Comparison of ENCODE assay signal across 35 mouse cellular contexts in genomic region chr1:91351249-91351648, GRCm38 (mm10). TPM values are rescaled to one million over a fixed set of nuclear protein-coding genes. Genes with fewer than 3 reads are reported as not detected.
A peak's percentile ranks its signal among the peaks of the same experiment; 100 is the strongest.
DNase-seq lines count a peak whose midpoint lies in the region; ATAC-seq and TF ChIP-seq lines count a peak whose summit lies in the region.
"Had no signal": no experiment of that assay in that cellular context is flagged by ENCODE, and none has a peak within 500 bp of the region (broad histone marks: within the 10 kb centered on the region; RNA-seq: fewer than 3 reads in every experiment).

No protein-coding gene starts in this region.

- no peaks in the 10 kb centered on the region for H3K36me3 ChIP-seq in heart, adult 2 months (ENCODE audit: control insufficient read depth, insufficient read depth, low read length)
- peaks cover 30% of the 10 kb centered on the region for H3K36me3 ChIP-seq in heart, embryonic 14.5 days (ENCODE audit: control insufficient read depth, insufficient read depth, low read length)
- peaks cover 5% of the 10 kb centered on the region; the same call in 1 of the 2 replicates for H3K36me3 ChIP-seq in heart, embryonic 16.5 days (ENCODE audit: control insufficient read depth, insufficient read depth)
- no peaks in the 10 kb centered on the region for H3K36me3 ChIP-seq in midbrain, postnatal 0 days (ENCODE audit: insufficient read depth, low read length)
- H3K36me3 ChIP-seq: hindbrain, embryonic 12.5 days; intestine, embryonic 15.5 days; liver, embryonic 12.5 days; stomach, embryonic 15.5 days had no signal

- no peaks in the 10 kb centered on the region for H3K9me3 ChIP-seq in heart, embryonic 14.5 days (ENCODE audit: control insufficient read depth, low read length)
- no peaks in the 10 kb centered on the region for H3K9me3 ChIP-seq in heart, embryonic 16.5 days (replicated peaks; ENCODE audit: control insufficient read depth, low read length)
- no peaks in the 10 kb centered on the region for H3K9me3 ChIP-seq in midbrain, postnatal 0 days (ENCODE audit: low read length)
- H3K9me3 ChIP-seq: hindbrain, embryonic 12.5 days; intestine, embryonic 15.5 days; liver, embryonic 12.5 days; stomach, embryonic 15.5 days had no signal

- H3K4me3 ChIP-seq in heart, adult 2 months: peak overlapping the region; percentile 33
- peak overlapping the region; percentile 50 to 57 for H3K4me3 ChIP-seq in heart, embryonic 14.5 days (ENCODE audit: control insufficient read depth in 1 of 2, insufficient read depth in 1 of 2, low read depth in 1 of 2, low read length in 2 of 2)
- H3K4me3 ChIP-seq in heart, embryonic 16.5 days (ENCODE audit: low read length): peak overlapping the region; percentile 53
- H3K4me3 ChIP-seq in midbrain, postnatal 0 days (ENCODE audit: low read depth, low read length): no peak overlapping the region
- H3K4me3 ChIP-seq: erythroblast, embryonic 14.5 days; hindbrain, embryonic 12.5 days; intestine, embryonic 15.5 days; layer of hippocampus, adult 2 months; liver, embryonic 12.5 days; stomach, embryonic 15.5 days had no signal

- TF ChIP-seq CTCF in heart, adult 2 months (IDR thresholded peaks at IDR 0.05): no peak
- TF ChIP-seq CTCF in midbrain, postnatal 0 days (IDR thresholded peaks at IDR 0.05): no peak

- 51% methylated on average over 3 of the region's 3 CpGs for WGBS in heart, adult 2 months
- 31% methylated on average over 3 of the region's 3 CpGs for WGBS in heart, embryonic 14.5 days
- 39% methylated on average over 3 of the region's 3 CpGs for WGBS in heart, embryonic 16.5 days
- WGBS in midbrain, postnatal 0 days: 71% methylated on average over 3 of the region's 3 CpGs

- ATAC-seq in heart, embryonic 14.5 days (ENCODE audit: insufficient number of reproducible peaks, insufficient read depth, low FRiP score, low read depth): peak; percentile 42; the same call in 1 of the 2 replicates
- ATAC-seq in heart, embryonic 16.5 days (replicated peaks; ENCODE audit: extremely low read depth, insufficient read depth, low FRiP score): peak; percentile 59
- ATAC-seq in midbrain, postnatal 0 days (ENCODE audit: low FRiP score): no peak
- ATAC-seq: forebrain, embryonic 16.5 days; hindbrain, postnatal 0 days; intestine, embryonic 15.5 days; liver, embryonic 12.5 days; liver, postnatal 0 days had no signal

- H3K27ac ChIP-seq in heart, adult 2 months: peak overlapping the region; percentile 90
- peak overlapping the region; percentile 91 to 92 for H3K27ac ChIP-seq in heart, embryonic 14.5 days (replicated peaks in 1 of 2; ENCODE audit: control insufficient read depth in 1 of 2, insufficient read depth in 1 of 2, low read depth in 2 of 2, low read length in 2 of 2)
- H3K27ac ChIP-seq in heart, embryonic 16.5 days (ENCODE audit: low read length): peak overlapping the region; percentile 92
- H3K27ac ChIP-seq in midbrain, postnatal 0 days (ENCODE audit: low read depth, low read length): no peak overlapping the region
- H3K27ac ChIP-seq: hindbrain, embryonic 12.5 days; hindbrain, postnatal 0 days; intestine, embryonic 15.5 days; layer of hippocampus, adult 2 months; liver, embryonic 12.5 days; stomach, embryonic 15.5 days had no signal

- intact Hi-C loops in heart, adult 2 months (cut with DNase I): no loop called here

- TF ChIP-seq EP300 in heart, adult 2 months (IDR thresholded peaks at IDR 0.05; ENCODE audit: insufficient read depth, low read depth, low read length): no peak

- no peaks in the 10 kb centered on the region for H3K79me2 ChIP-seq in heart, adult 2 months (replicated peaks; ENCODE audit: control insufficient read depth, insufficient read depth, low read length)

- peak overlapping the region; percentile 57 for H3K9ac ChIP-seq in heart, adult 2 months (ENCODE audit: low read depth, low read length)
- H3K9ac ChIP-seq in heart, embryonic 14.5 days (ENCODE audit: low read length): peak overlapping the region; percentile 83
- peak overlapping the region; percentile 72 for H3K9ac ChIP-seq in heart, embryonic 16.5 days (ENCODE audit: low read length)
- H3K9ac ChIP-seq in midbrain, postnatal 0 days (replicated peaks; ENCODE audit: low read length, poor library complexity, severe bottlenecking): no peak overlapping the region
- H3K9ac ChIP-seq: hindbrain, embryonic 12.5 days; intestine, embryonic 15.5 days; liver, embryonic 12.5 days; liver, postnatal 0 days; stomach, embryonic 15.5 days had no signal

- TF ChIP-seq POLR2A in heart, adult 2 months (IDR thresholded peaks at IDR 0.05; ENCODE audit: insufficient read depth, low read depth, low read length): no peak

- H3K4me1 ChIP-seq in heart, adult 2 months (ENCODE audit: control insufficient read depth, insufficient read depth, low read length): peaks cover 5% of the 10 kb centered on the region
- peaks cover 18 to 19% of the 10 kb centered on the region in 2 experiments for H3K4me1 ChIP-seq in heart, embryonic 14.5 days (ENCODE audit: control insufficient read depth in 2 of 2, insufficient read depth in 2 of 2, low read length in 2 of 2)
- H3K4me1 ChIP-seq in heart, embryonic 16.5 days (ENCODE audit: control insufficient read depth, insufficient read depth, low read length): peaks cover 25% of the 10 kb centered on the region
- no peaks in the 10 kb centered on the region for H3K4me1 ChIP-seq in midbrain, postnatal 0 days (ENCODE audit: insufficient read depth, low read length)
- H3K4me1 ChIP-seq: hindbrain, embryonic 12.5 days; intestine, embryonic 15.5 days; liver, embryonic 12.5 days; stomach, embryonic 15.5 days had no signal

- peak overlapping the region; percentile 86 for H3K4me2 ChIP-seq in heart, embryonic 14.5 days (ENCODE audit: low read length)
- H3K4me2 ChIP-seq in heart, embryonic 16.5 days (ENCODE audit: low read depth, low read length): peak overlapping the region; percentile 67
- H3K4me2 ChIP-seq in midbrain, postnatal 0 days (ENCODE audit: low read depth, low read length, poor library complexity, severe bottlenecking): no peak overlapping the region
- H3K4me2 ChIP-seq: hindbrain, embryonic 12.5 days; intestine, embryonic 15.5 days; liver, embryonic 12.5 days; midbrain, embryonic 11.5 days; stomach, embryonic 15.5 days had no signal

- no peaks in the 10 kb centered on the region for H3K27me3 ChIP-seq in heart, adult 2 months (ENCODE audit: control insufficient read depth, insufficient read depth, low read length)
- peaks cover 6% of the 10 kb centered on the region; the same call in 1 of the 2 replicates for H3K27me3 ChIP-seq in heart, embryonic 14.5 days (ENCODE audit: control insufficient read depth, insufficient read depth, low read length)
- peaks cover 5% of the 10 kb centered on the region for H3K27me3 ChIP-seq in heart, embryonic 16.5 days (ENCODE audit: control insufficient read depth, insufficient read depth, low read length)
- H3K27me3 ChIP-seq in midbrain, postnatal 0 days (ENCODE audit: insufficient read depth, low read length): peaks cover 7% of the 10 kb centered on the region; the same call in 1 of the 2 replicates
- H3K27me3 ChIP-seq: CH12.LX had no signal

- no peak for DNase-seq in heart, adult 2 months
- no peak for DNase-seq in heart, adult 9 months (ENCODE audit: low spot score in 2 of 2)
- no peak for DNase-seq in heart, postnatal 4 days
- no peak for DNase-seq in layer of hippocampus, postnatal 25 days (ENCODE audit: extremely low spot score in 1 of 2, low spot score in 1 of 2)
- no peak for DNase-seq in midbrain, postnatal 0 days (ENCODE audit: low spot score)
- no peak for DNase-seq in gastrocnemius, postnatal 25 days
- DNase-seq: adrenal gland, postnatal 25 days; cerebellum, adult 18-20 months; cerebellum, postnatal 10 days; gastrocnemius, postnatal 10 days; kidney, adult 2 months; kidney, postnatal 36 days; left cerebral cortex, postnatal 4 days; liver, postnatal 0 days; lung, postnatal 36 days; retina, postnatal 1 day; right cerebral cortex, postnatal 25 days had no signal

RNA-seq across cellular contexts. Expression of gene Klhl30, which starts 0.4 kb away (rescaled TPM):
- 10 to 100 TPM; 34.7 to 46.0 TPM for total RNA-seq in heart, adult 2 months (2021)
- 59.8 and 72.0 TPM in 2 replicates for polyA plus RNA-seq in heart, adult 2 months (2012; rRNA removed)
- 61.8 and 63.4 TPM in 2 replicates for polyA plus RNA-seq in heart, embryonic 14.5 days (2014; fragmentation: Nextera tagmentation; extraction: Ambion mirVana)
- total RNA-seq in heart, postnatal 4 days (2021): 10 to 100 TPM; 51.2 to 55.4 TPM
- 51.4 and 58.4 TPM in 2 replicates for polyA plus RNA-seq in heart, embryonic 16.5 days (2015; fragmentation: Nextera tagmentation; extraction: Ambion mirVana)
- not detected for total RNA-seq in layer of hippocampus, postnatal 25 days (2021)
- total RNA-seq in midbrain, postnatal 0 days (2014; rRNA removed): 0.09 and 0.16 TPM in 2 replicates
- polyA plus RNA-seq in midbrain, postnatal 0 days (2015; fragmentation: Nextera tagmentation; extraction: Ambion mirVana): 0.10 TPM in 1 of 2 replicates, not detected in the other
- 100 to 1,000 TPM in 1 of 2 experiments, 10 to 100 TPM in 1; 87.8 to 132 TPM for total RNA-seq in gastrocnemius, postnatal 25 days (2021)
- total RNA-seq: left cerebral cortex, postnatal 4 days had no signal
- polyA plus RNA-seq: erythroblast, embryonic 14.5 days; forebrain, embryonic 11.5 days; forebrain, embryonic 16.5 days; liver, embryonic 12.5 days; neural tube, embryonic 14.5 days had no signal

RNA-seq across cellular contexts. Expression of gene Erfe, which starts 15.0 kb away (rescaled TPM):
- under 1 TPM in 1 of 2 experiments, not detected in 1; 0.09 TPM for total RNA-seq in heart, adult 2 months (2021)
- 0.29 TPM in 2 replicates for polyA plus RNA-seq in heart, adult 2 months (2012; rRNA removed)
- 0.63 and 2.5 TPM in 2 replicates for polyA plus RNA-seq in heart, embryonic 14.5 days (2014; fragmentation: Nextera tagmentation; extraction: Ambion mirVana)
- 1 to 10 TPM; 1.1 to 1.4 TPM for total RNA-seq in heart, postnatal 4 days (2021)
- 1.3 and 1.5 TPM in 2 replicates for polyA plus RNA-seq in heart, embryonic 16.5 days (2015; fragmentation: Nextera tagmentation; extraction: Ambion mirVana)
- total RNA-seq in layer of hippocampus, postnatal 25 days (2021): not detected
- total RNA-seq in midbrain, postnatal 0 days (2014; rRNA removed): 0.11 TPM in 1 of 2 replicates, not detected in the other
- 0.31 and 0.45 TPM in 2 replicates for polyA plus RNA-seq in midbrain, postnatal 0 days (2015; fragmentation: Nextera tagmentation; extraction: Ambion mirVana)
- 1 to 10 TPM; 2.3 to 3.6 TPM for total RNA-seq in gastrocnemius, postnatal 25 days (2021)
- total RNA-seq: heart, adult 18-20 months; layer of hippocampus, adult 2 months had no signal

RNA-seq across cellular contexts. Expression of gene Espnl, which starts 29.4 kb away (rescaled TPM):
- total RNA-seq in heart, adult 2 months (2021): not detected
- polyA plus RNA-seq in heart, adult 2 months (2012; rRNA removed): 0.06 TPM in 2 replicates
- 0.12 TPM in 1 of 2 replicates, not detected in the other for polyA plus RNA-seq in heart, embryonic 14.5 days (2014; fragmentation: Nextera tagmentation; extraction: Ambion mirVana)
- under 1 TPM; 0.14 to 0.18 TPM for total RNA-seq in heart, postnatal 4 days (2021)
- polyA plus RNA-seq in heart, embryonic 16.5 days (2015; fragmentation: Nextera tagmentation; extraction: Ambion mirVana): 0.04 and 0.07 TPM in 2 replicates
- total RNA-seq in layer of hippocampus, postnatal 25 days (2021): not detected
- 0.19 and 0.27 TPM in 2 replicates for total RNA-seq in midbrain, postnatal 0 days (2014; rRNA removed)
- polyA plus RNA-seq in midbrain, postnatal 0 days (2015; fragmentation: Nextera tagmentation; extraction: Ambion mirVana): 0.23 TPM in 2 replicates
- total RNA-seq in gastrocnemius, postnatal 25 days (2021): under 1 TPM; 0.08 to 0.18 TPM
- total RNA-seq: adrenal gland, postnatal 25 days; heart, adult 18-20 months; megakaryocyte, adult 5-6 weeks had no signal
- polyA plus RNA-seq: embryonic facial prominence, embryonic 14.5 days; lung, embryonic 16.5 days; stomach, embryonic 15.5 days had no signal

RNA-seq across cellular contexts. Expression of gene Ilkap, which starts 47.4 kb away (rescaled TPM):
- 10 to 100 TPM; 47.3 to 49.0 TPM for total RNA-seq in heart, adult 2 months (2021)
- 36.6 and 43.6 TPM in 2 replicates for polyA plus RNA-seq in heart, adult 2 months (2012; rRNA removed)
- 98.5 and 108 TPM in 2 replicates for polyA plus RNA-seq in heart, embryonic 14.5 days (2014; fragmentation: Nextera tagmentation; extraction: Ambion mirVana)
- total RNA-seq in heart, postnatal 4 days (2021): 10 to 100 TPM; 58.2 to 59.1 TPM
- 112 and 113 TPM in 2 replicates for polyA plus RNA-seq in heart, embryonic 16.5 days (2015; fragmentation: Nextera tagmentation; extraction: Ambion mirVana)
- 10 to 100 TPM; 55.2 to 63.6 TPM for total RNA-seq in layer of hippocampus, postnatal 25 days (2021)
- 58.5 and 97.5 TPM in 2 replicates for total RNA-seq in midbrain, postnatal 0 days (2014; rRNA removed)
- polyA plus RNA-seq in midbrain, postnatal 0 days (2015; fragmentation: Nextera tagmentation; extraction: Ambion mirVana): 114 and 116 TPM in 2 replicates
- 10 to 100 TPM; 30.1 to 35.8 TPM for total RNA-seq in gastrocnemius, postnatal 25 days (2021)

RNA-seq across cellular contexts. Expression of gene Scly, which starts 53.1 kb away (rescaled TPM):
- total RNA-seq in heart, adult 2 months (2021): 10 to 100 TPM; 17.0 to 19.2 TPM
- polyA plus RNA-seq in heart, adult 2 months (2012; rRNA removed): 14.4 and 18.3 TPM in 2 replicates
- polyA plus RNA-seq in heart, embryonic 14.5 days (2014; fragmentation: Nextera tagmentation; extraction: Ambion mirVana): 10.6 and 12.1 TPM in 2 replicates
- 10 to 100 TPM; 14.4 to 17.5 TPM for total RNA-seq in heart, postnatal 4 days (2021)
- 16.0 and 17.5 TPM in 2 replicates for polyA plus RNA-seq in heart, embryonic 16.5 days (2015; fragmentation: Nextera tagmentation; extraction: Ambion mirVana)
- 10 to 100 TPM; 17.8 to 21.2 TPM for total RNA-seq in layer of hippocampus, postnatal 25 days (2021)
- 10.6 and 11.3 TPM in 2 replicates for total RNA-seq in midbrain, postnatal 0 days (2014; rRNA removed)
- 10.3 and 10.7 TPM in 2 replicates for polyA plus RNA-seq in midbrain, postnatal 0 days (2015; fragmentation: Nextera tagmentation; extraction: Ambion mirVana)
- total RNA-seq in gastrocnemius, postnatal 25 days (2021): 10 to 100 TPM in 1 of 2 experiments, 1 to 10 TPM in 1; 9.8 to 13.9 TPM

Comparison
In these comparisons a context has a peak if more than half of its experiments do, and no peak if none do; other contexts are left out.
1. RNA of gene Klhl30, which starts 0.4 kb away (total RNA-seq): 87.8 to 132 TPM in gastrocnemius, postnatal 25 days, 51.2 to 55.4 TPM in heart, postnatal 4 days and 34.7 to 46.0 TPM in heart, adult 2 months; 0.09 to 0.16 TPM in midbrain, postnatal 0 days and not detected in layer of hippocampus, postnatal 25 days; every median in the first group is over 10 times any median in the second.